Mouse (Mus musculus) brain, adult 10 weeks (tissue): ENCODE results near the gene Slit3. TPM values are rescaled to one million over a fixed set of nuclear protein-coding genes. Genes with fewer than 3 reads are reported as not detected.

Experiments
- polyA plus RNA-seq: library from polyadenylated mRNA; stranded (reverse); fragments of 350-450 nt; fragmentation: Illumina TruSeq; extraction: RNeasy Lipid Tissue Mini Kit (QIAGEN cat#74804); gene quantifications from one replicate; pipeline ENCODE4 v1.2.3, GENCODE M21; 2015; ENCODE audit warnings: low read depth, low replicate concordance

The Slit3 gene
- 14.2 TPM for polyA plus RNA-seq

DNA sequence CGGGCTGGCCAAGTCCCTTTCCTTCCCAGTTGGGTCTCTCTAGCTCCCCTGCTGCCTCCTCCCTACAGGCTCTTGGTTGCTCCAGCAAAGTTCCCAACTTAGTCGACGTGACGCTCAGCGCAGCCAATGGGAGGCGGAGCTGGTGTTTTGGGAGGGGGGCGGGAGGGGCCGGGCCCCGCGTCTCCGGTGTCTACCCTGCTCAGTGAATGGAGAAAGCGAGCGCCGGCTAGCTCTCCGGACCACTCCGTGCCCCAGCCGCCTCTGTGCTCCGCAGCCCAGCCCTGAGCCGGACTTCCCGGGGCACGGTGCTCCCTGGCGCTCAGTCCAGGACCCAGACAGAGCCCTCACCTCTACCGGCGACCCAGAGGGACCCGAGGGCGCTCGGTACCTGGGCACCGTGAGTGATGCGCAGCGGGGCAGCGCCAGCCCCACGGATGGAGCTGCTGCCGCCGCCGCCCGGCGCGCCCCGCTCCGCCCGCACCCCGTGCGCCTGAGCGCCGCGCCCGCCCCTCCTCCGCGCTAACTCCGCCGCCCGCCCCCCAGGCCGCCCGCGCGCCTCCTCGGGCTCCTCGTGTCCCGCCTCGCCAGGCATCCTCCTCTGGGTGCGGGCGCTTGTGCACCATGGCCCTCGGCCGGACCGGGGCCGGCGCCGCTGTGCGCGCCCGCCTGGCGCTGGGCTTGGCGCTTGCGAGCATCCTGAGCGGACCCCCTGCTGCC, at the start of gene Slit3:
Slit3 (plus strand) TSS at position 331 of the 717 bp plus-strand sequence.

